Mouse (Mus musculus) hindbrain, embryonic 16.5 days (tissue): ENCODE measurements around the gene Ssu72. TPM values are rescaled to one million over a fixed set of nuclear protein-coding genes. Genes with fewer than 3 reads are reported as not detected.
"Not testable (repeated sequence)": the region's sequence is repeated elsewhere in the genome, so short reads cannot be mapped to it uniquely, and the experiment has no call there.

ENCODE experiments used
- ATAC-seq: fragments of 200-750 bp; cut with Nextera tagmentation; 2 replicates; pipeline ENCODE4 v1.8.0; 2017; ENCODE audit warnings: moderate TSS enrichment, moderate library complexity
- H3K27ac ChIP-seq: fragments of 300-500 bp; sonication (generic); 2 replicates; pipeline ENCODE4 v1.5.1; 2014; ENCODE audit warnings: low read depth, mild to moderate bottlenecking, control low read depth, low read length, moderate library complexity
- H3K27me3 ChIP-seq: fragments of 300-500 bp; sonication (generic); replicated peaks from 2 replicates; pipeline ENCODE4 v1.6.1; 2014; ENCODE audit warnings: low read length; ENCODE audit not compliant: control insufficient read depth, insufficient read depth
- H3K36me3 ChIP-seq: fragments of 300-500 bp; sonication (generic); 2 replicates; pipeline ENCODE4 v1.6.1; 2014; ENCODE audit warnings: mild to moderate bottlenecking, low read length, moderate library complexity, mixed read lengths; ENCODE audit not compliant: control insufficient read depth, insufficient read depth
- H3K4me1 ChIP-seq: fragments of 300-500 bp; sonication (generic); 2 replicates; pipeline ENCODE4 v1.6.1; 2014; ENCODE audit warnings: low read depth, low read length; ENCODE audit not compliant: control insufficient read depth, insufficient read depth
- H3K4me2 ChIP-seq: fragments of 300-500 bp; sonication (generic); 2 replicates; pipeline ENCODE4 v1.6.1; 2014; ENCODE audit warnings: mild to moderate bottlenecking, low read length, control low read depth, moderate library complexity
- H3K4me3 ChIP-seq: fragments of 300-500 bp; sonication (generic); 2 replicates; pipeline ENCODE4 v1.5.1; 2014; ENCODE audit warnings: mild to moderate bottlenecking, low read length, control low read depth, moderate library complexity
- H3K9ac ChIP-seq: fragments of 300-500 bp; sonication (generic); 2 replicates; pipeline ENCODE4 v1.6.1; 2014; ENCODE audit warnings: low read depth, mild to moderate bottlenecking, control low read depth, low read length, moderate library complexity
- H3K9me3 ChIP-seq: fragments of 300-500 bp; sonication (generic); 2 replicates; pipeline ENCODE4 v1.6.1; 2014; ENCODE audit warnings: mild to moderate bottlenecking, low read length, moderate library complexity; ENCODE audit not compliant: control insufficient read depth
- WGBS: fragments of 180-500 bp; shearing (Covaris S2); extraction: QIAGEN DNeasy Blood & Tissue Kit; methylation state at CpG from one replicate; pipeline ENCODE4 v1.1.7; 2014; 5-methylcytosine and 5-hydroxymethylcytosine counted together
- polyA plus RNA-seq: library from polyadenylated mRNA; unstranded; fragments of >200 nt; fragmentation: Nextera tagmentation; extraction: Ambion mirVana; gene quantifications from 2 replicates; pipeline ENCODE4 v1.2.1, GENCODE M21; 2015

Ssu72 gene
- 166 and 178 TPM in 2 replicates for polyA plus RNA-seq

GRCm38 (mm10) chr4:155704721-155705591 lies at the start of gene Ssu72:
TSS of gene Ssu72 (plus strand) at chr4:155704800.
- H3K36me3 ChIP-seq: no peaks in the 10 kb centered on the region
- H3K9me3 ChIP-seq: no peaks in the 10 kb centered on the region
- under 1% methylated on average over 73 of the region's 83 CpGs for WGBS
- H3K4me3 ChIP-seq: peak within 1 kb of the TSS; percentile 95
- H3K27ac ChIP-seq: peak within 1 kb of the TSS; percentile 96
- ATAC-seq: peak; percentile 96
- no peaks in the 10 kb centered on the region for H3K27me3 ChIP-seq
- peak within 1 kb of the TSS; percentile 97 for H3K9ac ChIP-seq
- peaks cover 18% of the 10 kb centered on the region for H3K4me1 ChIP-seq
- H3K4me2 ChIP-seq: peak within 1 kb of the TSS; percentile 67

GRCm38 (mm10) chr4:155656214-155656751 lies 48.3 kb upstream of the Ssu72 start:
- Histone ChIP-seq H3K9ac (no peak overlapping the region), H3K4me2 (no peak overlapping the region), H3K36me3 (peaks cover 22% of the 10 kb centered on the region), H3K4me3 (no peak overlapping the region), H3K27me3 (peaks cover 44% of the 10 kb centered on the region), H3K9me3 (no peaks in the 10 kb centered on the region), H3K27ac (no peak overlapping the region), H3K4me1 (peaks cover 27% of the 10 kb centered on the region)
- 88% methylated on average over 13 of the region's 13 CpGs for WGBS
- no peak for ATAC-seq

- WGBS: 88% methylated on average over 10 of the region's 10 CpGs
- Histone ChIP-seq H3K9ac (no peak overlapping the region), H3K4me3 (no peak overlapping the region), H3K36me3 (peaks cover 21% of the 10 kb centered on the region), H3K9me3 (no peaks in the 10 kb centered on the region), H3K27me3 (peaks cover 29% of the 10 kb centered on the region), H3K4me1 (peaks cover 11% of the 10 kb centered on the region), H3K27ac (no peak overlapping the region), H3K4me2 (no peak overlapping the region)
- ATAC-seq: no peak
These were observed 45.6 kb upstream of the Ssu72 start for GRCm38 (mm10) chr4:155658961-155659360.

GRCm38 (mm10) chr4:155660641-155661040 lies 44.0 kb upstream of the Ssu72 start:
- Histone ChIP-seq H3K27ac (no peak overlapping the region), H3K4me1 (no peaks in the 10 kb centered on the region), H3K4me3 (no peak overlapping the region), H3K9ac (no peak overlapping the region), H3K4me2 (no peak overlapping the region), H3K27me3 (peaks cover 13% of the 10 kb centered on the region), H3K9me3 (no peaks in the 10 kb centered on the region), H3K36me3 (peaks cover 23% of the 10 kb centered on the region)
- WGBS: 83% methylated on average over 12 of the region's 12 CpGs
- ATAC-seq: no peak

- Histone ChIP-seq H3K9ac (no peak overlapping the region), H3K36me3 (peaks cover 6% of the 10 kb centered on the region; the same call in 1 of the 2 replicates), H3K4me2 (no peak overlapping the region), H3K4me1 (peaks cover 6% of the 10 kb centered on the region), H3K4me3 (no peak overlapping the region), H3K9me3 (no peaks in the 10 kb centered on the region), H3K27ac (no peak overlapping the region), H3K27me3 (no peaks in the 10 kb centered on the region)
- ATAC-seq: no peak
These were observed 37.7 kb upstream of the Ssu72 start for GRCm38 (mm10) chr4:155666903-155667302.

- under 1% methylated on average over 73 of the region's 73 CpGs for WGBS
- ATAC-seq: peak; percentile 99
- Histone ChIP-seq H3K4me3 (peak within 1 kb of the TSS; percentile 92), H3K4me1 (peaks cover 6% of the 10 kb centered on the region), H3K9me3 (no peaks in the 10 kb centered on the region), H3K27me3 (no peaks in the 10 kb centered on the region), H3K27ac (peak within 1 kb of the TSS; percentile 89), H3K36me3 (0 out of 2 replicates have a peak, but pooled peaks cover 4% of the 10 kb centered on the region), H3K4me2 (peak within 1 kb of the TSS; percentile 66), H3K9ac (peak within 1 kb of the TSS; percentile 89)
These were observed 35.7 kb upstream of the Ssu72 start, which contains the start of gene Mib2 for GRCm38 (mm10) chr4:155668689-155669597. TSS of gene Mib2 (minus strand) at chr4:155669198.

- H3K4me2 ChIP-seq: peak overlapping the region; percentile 52
- no peak overlapping the region; the same call in 1 of the 2 replicates for H3K27ac ChIP-seq
- WGBS: 2% methylated on average over 8 of the region's 8 CpGs
- no peaks in the 10 kb centered on the region for H3K9me3 ChIP-seq
- 0 out of 2 replicates have a peak, but pooled peaks cover 2% of the 10 kb centered on the region for H3K27me3 ChIP-seq
- ATAC-seq: peak; percentile 1; the same call in 1 of the 2 replicates
- H3K4me3 ChIP-seq: peak overlapping the region; percentile 92
- H3K36me3 ChIP-seq: 0 out of 2 replicates have a peak, but pooled peaks cover 2% of the 10 kb centered on the region
- H3K4me1 ChIP-seq: peaks cover 6% of the 10 kb centered on the region
- H3K9ac ChIP-seq: peak overlapping the region; percentile 2; the same call in 1 of the 2 replicates
These were observed 35.0 kb upstream of the Ssu72 start for GRCm38 (mm10) chr4:155669598-155670075.

GRCm38 (mm10) chr4:155670236-155670635 lies 34.4 kb upstream of the Ssu72 start:
- H3K4me3 ChIP-seq, H3K4me1 ChIP-seq, H3K4me2 ChIP-seq, H3K36me3 ChIP-seq, ATAC-seq, H3K9ac ChIP-seq, H3K9me3 ChIP-seq, H3K27me3 ChIP-seq, H3K27ac ChIP-seq: not testable (repeated sequence)
- 56% methylated on average over 4 of the region's 4 CpGs for WGBS
